Mouse (Mus musculus) forebrain, postnatal 0 days (tissue): ENCODE results near the gene Socs1. TPM values are rescaled to one million over a fixed set of nuclear protein-coding genes. Genes with fewer than 3 reads are reported as not detected.
A peak's percentile ranks its signal among the peaks of the same experiment; 100 is the strongest.

Source experiments
- ATAC-seq: fragments of 200-750 bp; cut with Nextera tagmentation; 2 replicates; pipeline ENCODE4 v1.8.0; 2017; ENCODE audit warnings: mild to moderate bottlenecking, moderate library complexity
- DNase-seq: peaks from one replicate; pipeline ENCODE4 v3.0.0-alpha.2; 2015
- H3K27ac ChIP-seq: fragments of 300-500 bp; sonication (generic); 2 replicates; pipeline ENCODE4 v1.5.1; 2014; ENCODE audit warnings: low read depth, mild to moderate bottlenecking, antibody characterized with exemption, low read length, moderate library complexity, mixed read lengths
- H3K27me3 ChIP-seq: fragments of 300-500 bp; sonication (generic); 2 replicates; pipeline ENCODE4 v1.6.1; 2014; ENCODE audit warnings: mild to moderate bottlenecking, low read length, mixed read lengths; ENCODE audit not compliant: insufficient read depth
- H3K36me3 ChIP-seq: fragments of 300-500 bp; sonication (generic); 2 replicates; pipeline ENCODE4 v1.6.1; 2014; ENCODE audit warnings: mild to moderate bottlenecking, moderate library complexity; ENCODE audit not compliant: insufficient read depth
- H3K4me1 ChIP-seq: fragments of 300-500 bp; sonication (generic); 2 replicates; pipeline ENCODE4 v1.6.1; 2014; ENCODE audit warnings: antibody characterized with exemption; ENCODE audit not compliant: insufficient read depth
- H3K4me2 ChIP-seq: fragments of 300-500 bp; sonication (generic); 2 replicates; pipeline ENCODE4 v1.6.1; 2014; ENCODE audit warnings: low read depth, mild to moderate bottlenecking, moderate library complexity
- H3K4me3 ChIP-seq: fragments of 300-500 bp; sonication (generic); 2 replicates; pipeline ENCODE4 v1.5.1; 2014; ENCODE audit warnings: low read depth, low read length, mixed read lengths
- H3K9ac ChIP-seq: fragments of 300-500 bp; sonication (generic); 2 replicates; pipeline ENCODE4 v1.6.1; 2014; ENCODE audit warnings: mild to moderate bottlenecking
- H3K9me3 ChIP-seq: fragments of 300-500 bp; sonication (generic); 2 replicates; pipeline ENCODE4 v1.6.1; 2016; ENCODE audit warnings: low read length
- CTCF ChIP-seq: sonication (generic); IDR thresholded peaks from 2 replicates; pipeline ENCODE4 v1.5.1; 2016; ENCODE audit warnings: antibody characterized with exemption, control low read depth, low read depth
- WGBS: fragments of 180-500 bp; shearing (Covaris S2); extraction: QIAGEN DNeasy Blood & Tissue Kit; methylation state at CpG from one replicate; pipeline ENCODE4 v1.1.7; 2014; 5-methylcytosine and 5-hydroxymethylcytosine counted together
- polyA plus RNA-seq: library from polyadenylated mRNA; unstranded; fragments of >200 nt; fragmentation: Nextera tagmentation; extraction: Ambion mirVana; gene quantifications from 2 replicates; pipeline ENCODE4 v1.2.1, GENCODE M21; 2015
- total RNA-seq: library from RNA; depleted of rRNA; stranded (reverse); fragments of >200 nt; gene quantifications from 2 replicates; pipeline ENCODE4 v1.2.3, GENCODE M21; 2014

Gene Socs1
- total and polyA plus RNA-seq, 2 experiments from 2014 or later, result 2.6 to 4.0 TPM

DNA sequence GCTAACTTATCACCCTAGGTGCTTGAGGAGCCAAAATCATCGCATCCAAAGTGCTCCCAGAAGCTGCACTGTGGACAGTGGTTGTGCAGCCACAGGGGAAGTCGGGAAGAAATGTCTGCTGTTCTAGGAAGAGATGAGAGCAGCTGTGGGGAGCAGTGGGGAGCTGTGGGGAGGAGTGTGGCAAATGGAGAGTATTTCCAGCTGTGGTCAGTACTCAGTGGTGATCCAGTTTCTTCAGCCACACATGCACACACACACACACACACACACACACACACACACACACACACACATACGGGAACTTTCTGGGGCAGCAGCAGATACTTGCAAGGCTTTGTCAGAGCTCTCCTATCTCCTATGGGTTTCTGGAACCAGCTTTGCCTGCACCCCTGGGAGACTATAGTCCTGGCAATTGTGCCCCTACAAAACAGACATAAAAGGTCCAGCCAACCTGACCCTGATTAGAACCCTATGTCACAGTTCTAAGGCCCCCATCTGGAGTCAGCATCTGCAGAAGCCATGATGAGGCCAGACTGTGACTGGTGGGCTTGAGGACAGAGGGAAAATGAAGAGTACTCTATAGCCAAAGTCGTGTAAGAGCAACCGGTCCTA, 22.7 kb downstream of the Socs1 start:
- no peak for TF ChIP-seq CTCF
- ATAC-seq (no peak), DNase-seq (no peak)
- Histone ChIP-seq H3K4me2 (no peak overlapping the region), H3K36me3 (no peaks in the 10 kb centered on the region), H3K9ac (no peak overlapping the region), H3K4me1 (no peaks in the 10 kb centered on the region), H3K27me3 (no peaks in the 10 kb centered on the region), H3K27ac (no peak overlapping the region), H3K4me3 (no peak overlapping the region), H3K9me3 (no peaks in the 10 kb centered on the region)
- 77% methylated on average over 5 of the region's 5 CpGs for WGBS

DNA sequence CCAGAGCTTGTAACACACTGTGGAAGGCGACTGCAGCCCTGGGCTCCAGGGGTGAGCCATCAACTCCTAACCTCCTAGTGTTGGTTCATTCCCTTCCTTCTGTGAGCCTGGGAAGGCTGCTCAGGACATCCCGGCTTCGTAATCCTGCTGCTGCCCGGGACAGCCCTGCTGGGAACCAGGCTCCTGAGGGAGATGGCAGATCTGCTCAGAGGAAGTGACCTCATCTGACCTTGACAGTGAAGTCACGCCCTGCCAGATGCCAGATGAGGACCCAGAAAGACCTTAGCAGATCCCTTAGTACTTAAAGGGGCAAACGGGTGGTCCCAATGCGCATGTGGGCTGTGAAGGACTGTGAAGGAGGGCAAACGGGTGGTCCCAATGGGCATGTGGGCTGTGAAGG, 24.2 kb downstream of the Socs1 start:
- H3K36me3 ChIP-seq, result no peaks in the 10 kb centered on the region
- H3K4me1 ChIP-seq, result no peaks in the 10 kb centered on the region
- no peak overlapping the region for H3K27ac ChIP-seq
- TF ChIP-seq CTCF, result no peak
- no peak overlapping the region for H3K9ac ChIP-seq
- no peaks in the 10 kb centered on the region for H3K27me3 ChIP-seq
- H3K4me2 ChIP-seq, result no peak overlapping the region
- DNase-seq, result no peak
- ATAC-seq, result no peak
- H3K9me3 ChIP-seq, result no peaks in the 10 kb centered on the region
- no peak overlapping the region for H3K4me3 ChIP-seq
- WGBS, result 81% methylated on average over 8 of the region's 8 CpGs

DNA sequence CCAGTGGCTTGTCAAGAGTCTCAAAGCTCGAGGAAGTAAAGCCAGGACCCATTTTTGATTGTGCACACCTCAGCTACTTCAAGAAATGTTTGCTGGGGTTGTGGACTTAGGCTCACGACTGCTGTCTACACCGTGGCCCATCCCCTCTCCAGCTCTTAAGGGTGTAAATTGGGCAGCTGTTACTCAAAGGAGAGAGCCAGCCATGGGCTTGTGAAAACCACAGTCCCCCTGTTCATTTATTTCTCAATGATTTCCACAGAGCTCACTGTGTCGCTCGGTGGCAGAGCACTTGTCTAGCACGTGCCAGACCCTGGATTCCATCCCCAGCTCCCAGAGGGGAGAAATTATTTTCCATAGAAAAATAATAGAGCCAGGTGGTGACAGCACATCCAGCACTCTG, 29.2 kb downstream of the Socs1 start:
- no peak overlapping the region for H3K4me3 ChIP-seq
- ATAC-seq, result no peak

DNA sequence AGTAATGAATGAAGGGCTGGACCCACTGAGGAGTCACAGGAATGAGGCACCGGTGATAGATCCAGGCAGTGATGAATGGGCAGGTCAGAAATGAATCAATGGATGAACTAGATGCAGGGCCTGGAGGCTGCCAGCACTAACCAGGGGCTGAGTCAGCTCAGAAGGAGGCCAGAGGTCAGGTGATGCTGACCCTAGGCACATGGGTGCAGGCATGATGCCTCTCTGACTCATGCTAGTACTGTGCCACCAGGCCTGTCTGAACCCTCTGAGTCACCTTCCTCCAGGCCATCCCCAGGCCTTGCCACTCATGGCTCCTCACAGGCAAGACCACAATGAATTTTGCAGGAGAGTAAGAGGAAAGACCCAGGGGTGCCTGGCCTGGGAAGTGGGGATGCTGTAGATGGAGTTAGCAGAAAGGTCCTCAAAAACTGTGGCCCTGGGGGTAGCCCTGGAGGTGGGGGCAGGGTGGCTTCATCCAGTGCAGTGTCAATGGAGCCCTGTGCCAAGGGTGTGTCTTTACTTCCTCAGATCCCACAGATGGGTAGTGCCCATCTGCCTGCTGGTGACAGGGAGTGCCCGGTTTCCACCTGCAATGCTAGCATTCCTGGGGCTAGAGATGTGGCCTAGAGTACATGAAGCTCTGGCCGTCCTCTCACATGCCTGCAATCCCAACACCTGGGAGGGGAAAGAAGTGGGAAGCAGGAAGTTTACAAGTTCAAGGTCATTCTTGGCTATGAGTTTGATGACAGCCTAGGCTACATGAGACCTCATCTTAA, 30.6 kb downstream of the Socs1 start:
- WGBS, result 86% methylated on average over 3 of the region's 3 CpGs
- H3K36me3 ChIP-seq, result no peaks in the 10 kb centered on the region

More for the DNA sequence above, 29.2 kb downstream of the Socs1 start:
- Histone ChIP-seq H3K9ac (no peak overlapping the region), H3K4me2 (no peak overlapping the region), H3K36me3 (no peaks in the 10 kb centered on the region), H3K27ac (no peak overlapping the region), H3K27me3 (no peaks in the 10 kb centered on the region), H3K4me1 (no peaks in the 10 kb centered on the region), H3K9me3 (no peaks in the 10 kb centered on the region)
- no peak for DNase-seq
- TF ChIP-seq CTCF, result no peak
- WGBS, result 81% methylated on average over 5 of the region's 6 CpGs

DNA sequence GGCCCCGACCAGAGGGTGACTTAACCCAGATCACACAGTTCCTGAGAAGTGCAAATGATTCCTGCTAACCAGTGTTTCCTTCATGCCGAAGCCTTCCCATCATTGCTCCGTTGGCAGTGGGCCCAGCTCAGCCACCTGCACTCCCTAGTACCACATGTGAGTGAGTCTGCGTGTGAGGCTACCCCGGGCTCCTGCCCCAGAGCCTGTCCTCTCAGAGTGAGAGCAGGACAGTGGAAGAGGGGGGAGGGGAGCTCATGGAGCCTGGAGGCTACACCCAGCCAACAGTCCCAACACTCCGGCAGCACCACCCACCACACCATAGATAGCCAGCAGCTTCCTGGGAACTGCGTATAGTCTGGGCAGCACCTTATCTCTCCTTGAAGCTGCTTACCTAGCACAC, 35.5 kb downstream of the Socs1 start:
- Histone ChIP-seq H3K36me3 (no peaks in the 10 kb centered on the region), H3K4me3 (no peak overlapping the region), H3K27me3 (no peaks in the 10 kb centered on the region), H3K9ac (no peak overlapping the region), H3K27ac (no peak overlapping the region), H3K9me3 (no peaks in the 10 kb centered on the region), H3K4me2 (no peak overlapping the region), H3K4me1 (no peaks in the 10 kb centered on the region)
- DNase-seq (peak; percentile 32), ATAC-seq (peak; percentile 54)
- WGBS, result 46% methylated on average over 7 of the region's 7 CpGs
- TF ChIP-seq CTCF, result no peak

More for the DNA sequence above, 30.6 kb downstream of the Socs1 start:
- no peak overlapping the region for H3K4me2 ChIP-seq
- H3K27me3 ChIP-seq, result no peaks in the 10 kb centered on the region
- H3K9ac ChIP-seq, result no peak overlapping the region
- no peak overlapping the region for H3K27ac ChIP-seq
- TF ChIP-seq CTCF, result no peak
- DNase-seq (no peak), ATAC-seq (no peak)
- H3K4me1 ChIP-seq, result no peaks in the 10 kb centered on the region
- H3K9me3 ChIP-seq, result no peaks in the 10 kb centered on the region
- H3K4me3 ChIP-seq, result no peak overlapping the region

DNA sequence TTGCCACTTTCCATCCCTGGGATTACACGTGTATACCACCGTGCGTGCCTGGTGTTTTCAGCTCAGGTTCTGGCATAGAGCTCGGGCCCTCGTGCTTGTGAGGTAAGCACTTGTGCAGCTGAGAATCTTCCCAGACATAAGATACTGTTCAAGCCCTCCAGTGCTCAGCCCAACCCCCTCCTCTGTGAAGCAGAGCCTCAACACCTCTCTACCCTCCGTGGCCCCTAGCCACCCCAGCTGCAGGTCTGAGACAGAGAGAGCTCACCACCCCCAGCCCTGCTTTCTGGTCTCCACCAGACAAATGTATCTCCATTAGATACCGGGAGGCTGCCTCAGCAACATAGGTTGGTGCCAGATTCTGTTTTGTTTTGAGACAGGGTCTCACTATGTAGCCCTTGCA, 36.1 kb downstream of the Socs1 start:
- Histone ChIP-seq H3K36me3 (no peaks in the 10 kb centered on the region), H3K4me3 (no peak overlapping the region), H3K27ac (no peak overlapping the region), H3K4me1 (no peaks in the 10 kb centered on the region), H3K27me3 (no peaks in the 10 kb centered on the region), H3K4me2 (no peak overlapping the region), H3K9me3 (no peaks in the 10 kb centered on the region), H3K9ac (no peak overlapping the region)
- TF ChIP-seq CTCF, result no peak
- no peak for DNase-seq
- 82% methylated on average over 7 of the region's 7 CpGs for WGBS
- 0 out of 2 replicates have a peak, but pooled peaks have one; percentile 8 for ATAC-seq

DNA sequence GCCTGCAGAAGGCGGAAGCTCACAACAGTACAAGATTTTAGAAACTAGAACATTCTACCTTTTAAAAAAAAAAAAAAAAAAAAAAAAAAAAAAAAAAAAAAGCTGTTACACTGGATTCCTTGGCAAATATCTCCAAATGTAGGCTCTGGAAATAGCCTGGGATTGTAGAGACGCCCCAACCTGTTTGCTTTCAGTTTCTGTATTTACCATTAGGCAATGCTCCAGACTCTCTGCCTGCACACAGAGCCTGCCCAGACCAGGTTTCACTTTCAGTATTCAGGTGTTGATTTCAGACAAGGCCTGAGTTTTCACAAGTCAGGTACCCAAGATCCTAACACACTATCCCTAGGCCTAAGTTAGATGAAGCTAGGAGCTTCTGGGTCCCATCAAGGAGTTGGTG, 44.3 kb downstream of the Socs1 start:
- Histone ChIP-seq H3K4me2 (no peak overlapping the region), H3K27me3 (no peaks in the 10 kb centered on the region), H3K4me3 (no peak overlapping the region), H3K4me1 (no peaks in the 10 kb centered on the region), H3K27ac (no peak overlapping the region), H3K9me3 (no peaks in the 10 kb centered on the region), H3K9ac (no peak overlapping the region), H3K36me3 (no peaks in the 10 kb centered on the region)
- TF ChIP-seq CTCF, result no peak
- DNase-seq (no peak), ATAC-seq (no peak)
- 84% methylated on average over 2 of the region's 2 CpGs for WGBS
